Mouse (Mus musculus): ENCODE results near the gene Asap3.

DNA sequence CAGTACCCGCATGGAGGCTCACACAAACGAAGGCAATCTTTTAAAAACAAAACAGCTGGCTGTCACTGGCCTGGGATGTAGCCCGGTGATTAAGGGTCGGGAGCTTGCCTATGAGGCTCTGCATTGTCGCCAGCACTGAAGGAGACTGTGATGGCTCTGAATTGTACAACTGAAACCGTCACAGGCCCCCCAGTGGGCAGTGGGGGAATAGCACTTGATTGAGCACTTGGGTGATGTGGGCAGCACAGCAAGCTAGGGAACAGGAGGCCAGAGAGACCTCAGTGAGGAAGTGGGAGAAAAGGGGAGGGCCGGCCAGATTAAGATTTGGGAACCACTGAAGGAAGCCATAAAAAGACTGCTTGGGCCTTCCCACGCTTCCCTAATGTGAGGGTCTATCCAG is 33.5 kb downstream of the Asap3 start:
- no peak for TF ChIP-seq MAX (IDR thresholded peaks at IDR 0.05)
- peak; percentile 59 for TF ChIP-seq CTCF (IDR thresholded peaks at IDR 0.05; ENCODE audit: control insufficient read depth, insufficient read depth, insufficient read length)
- no peak for TF ChIP-seq USF1 (IDR thresholded peaks at IDR 0.05; ENCODE audit: low read depth)
- no peak for TF ChIP-seq MYOD1 (IDR thresholded peaks at IDR 0.05; ENCODE audit: control insufficient read depth, insufficient read length, low read depth)
- TF ChIP-seq CEBPB (IDR thresholded peaks at IDR 0.05; ENCODE audit: low read depth): no peak

Data from C2C12 (cell line).